Mouse (Mus musculus) gastrocnemius, postnatal 10 days (tissue): ENCODE measurements around the gene Drg1. TPM values are rescaled to one million over a fixed set of nuclear protein-coding genes. Genes with fewer than 3 reads are reported as not detected.

Experiments
- DNase-seq: peaks from one replicate; pipeline ENCODE4 v3.0.0; 2021; ENCODE audit warnings: mixed read lengths
- long read RNA-seq, 2 experiments: library from polyadenylated mRNA; stranded (forward); transcript quantifications; one replicate each; pipeline ENCODE4 v2.0.0; 2021
- total RNA-seq, 2 experiments: library from RNA; stranded (reverse); gene quantifications; 2 replicates each; pipeline ENCODE4 v1.2.3; 2021

The Drg1 gene
- total RNA-seq, result 10 to 100 TPM; 47.3 to 52.0 TPM
- long read RNA-seq, experiment 1, transcript Drg1-201 (9 exons, 1,546 nt), result major isoform, 57 of 68 reads
- long read RNA-seq, experiment 1, partial matches to known transcripts, result 4 of 68 reads
- long read RNA-seq, experiment 1, other reads (novel, unspliced or antisense), result 7 of 68 reads
- long read RNA-seq, experiment 2, transcript Drg1-201 (9 exons, 1,546 nt), result major isoform, 52 of 61 reads
- long read RNA-seq, experiment 2, partial matches to known transcripts, result 2 of 61 reads
- long read RNA-seq, experiment 2, other reads (novel, unspliced or antisense), result 7 of 61 reads

GRCm38 (mm10) chr11:3266079-3266685 lies at the start of gene Drg1:
TSS of gene Drg1 (minus strand) at chr11:3266415.
- DNase-seq, result peak; percentile 95

GRCm38 (mm10) chr11:3314148-3314547 lies 47.9 kb upstream of the Drg1 start:
- DNase-seq, result peak; percentile 72

- DNase-seq, result no peak
Measured at GRCm38 (mm10) chr11:3313294-3313693, 47.1 kb upstream of the Drg1 start.

GRCm38 (mm10) chr11:3311586-3312347 lies 45.6 kb upstream of the Drg1 start:
- no peak for DNase-seq

GRCm38 (mm10) chr11:3310789-3311585 lies 44.8 kb upstream of the Drg1 start:
- DNase-seq, result no peak

GRCm38 (mm10) chr11:3309884-3310283 lies 43.7 kb upstream of the Drg1 start:
- no peak for DNase-seq

- DNase-seq, result no peak
Measured at GRCm38 (mm10) chr11:3307875-3308274, 41.7 kb upstream of the Drg1 start.

GRCm38 (mm10) chr11:3305821-3306220 lies 39.6 kb upstream of the Drg1 start:
- DNase-seq, result no peak

- no peak for DNase-seq
Measured at GRCm38 (mm10) chr11:3302792-3303191, 36.6 kb upstream of the Drg1 start.

- DNase-seq, result no peak
Measured at GRCm38 (mm10) chr11:3302385-3302784, 36.2 kb upstream of the Drg1 start.

GRCm38 (mm10) chr11:3301075-3301474 lies 34.9 kb upstream of the Drg1 start:
- DNase-seq, result no peak

GRCm38 (mm10) chr11:3298813-3299185 lies 32.6 kb upstream of the Drg1 start:
- DNase-seq, result no peak

- DNase-seq, result no peak
Measured at GRCm38 (mm10) chr11:3297871-3298812, 31.9 kb upstream of the Drg1 start.

GRCm38 (mm10) chr11:3296056-3296455 lies 29.8 kb upstream of the Drg1 start:
- no peak for DNase-seq

GRCm38 (mm10) chr11:3294641-3295040 lies 28.4 kb upstream of the Drg1 start:
- DNase-seq, result no peak

- DNase-seq, result no peak
Measured at GRCm38 (mm10) chr11:3293361-3293760, 27.1 kb upstream of the Drg1 start.

GRCm38 (mm10) chr11:3292711-3293249 lies 26.6 kb upstream of the Drg1 start:
- no peak for DNase-seq

- peak; percentile 50 for DNase-seq
Measured at GRCm38 (mm10) chr11:3292062-3292421, 25.8 kb upstream of the Drg1 start.

GRCm38 (mm10) chr11:3291311-3292061 lies 25.3 kb upstream of the Drg1 start:
- DNase-seq, result peak; percentile 25

- peak; percentile 55 for DNase-seq
Measured at GRCm38 (mm10) chr11:3290640-3291310, 24.6 kb upstream of the Drg1 start.
